Mouse (Mus musculus): ENCODE results near the gene Ndufv3.

Gene Ndufv3

GRCm38 (mm10) chr17:31519946-31520838 lies at the start of gene Ndufv3, which contains the start of gene Wdr4:
Ndufv3 (plus strand) TSS chr17:31520115.
Wdr4 (minus strand) TSS chr17:31519980.
- DNase-seq (ENCODE audit: extremely low read depth, insufficient read length, low spot score): peak; percentile 100

- DNase-seq (ENCODE audit: extremely low read depth, insufficient read length, low spot score): no peak
These were observed 49.0 kb upstream of the Ndufv3 start for GRCm38 (mm10) chr17:31470766-31471418.

GRCm38 (mm10) chr17:31474388-31474787 lies 45.5 kb upstream of the Ndufv3 start:
- no peak for DNase-seq (ENCODE audit: extremely low read depth, insufficient read length, low spot score)

GRCm38 (mm10) chr17:31478606-31479005 lies 41.3 kb upstream of the Ndufv3 start:
- no peak for DNase-seq (ENCODE audit: extremely low read depth, insufficient read length, low spot score)

- DNase-seq (ENCODE audit: extremely low read depth, insufficient read length, low spot score): no peak
These were observed 40.6 kb upstream of the Ndufv3 start for GRCm38 (mm10) chr17:31479108-31479844.

GRCm38 (mm10) chr17:31486616-31487198 lies 33.2 kb upstream of the Ndufv3 start:
- DNase-seq (ENCODE audit: extremely low read depth, insufficient read length, low spot score): no peak

GRCm38 (mm10) chr17:31487433-31488060 lies 32.4 kb upstream of the Ndufv3 start:
- DNase-seq (ENCODE audit: extremely low read depth, insufficient read length, low spot score): no peak

- no peak for DNase-seq (ENCODE audit: extremely low read depth, insufficient read length, low spot score)
These were observed 28.6 kb upstream of the Ndufv3 start for GRCm38 (mm10) chr17:31491355-31491754.

GRCm38 (mm10) chr17:31492416-31492815 lies 27.5 kb upstream of the Ndufv3 start:
- DNase-seq (ENCODE audit: extremely low read depth, insufficient read length, low spot score): no peak

GRCm38 (mm10) chr17:31494989-31495388 lies 24.9 kb upstream of the Ndufv3 start:
- DNase-seq (ENCODE audit: extremely low read depth, insufficient read length, low spot score): no peak

- DNase-seq (ENCODE audit: extremely low read depth, insufficient read length, low spot score): no peak
These were observed 22.2 kb upstream of the Ndufv3 start for GRCm38 (mm10) chr17:31497726-31498125.

- no peak for DNase-seq (ENCODE audit: extremely low read depth, insufficient read length, low spot score)
These were observed 20.2 kb upstream of the Ndufv3 start for GRCm38 (mm10) chr17:31499725-31500124.

- no peak for DNase-seq (ENCODE audit: extremely low read depth, insufficient read length, low spot score)
These were observed 19.5 kb upstream of the Ndufv3 start for GRCm38 (mm10) chr17:31500416-31500815.

GRCm38 (mm10) chr17:31500908-31501307 lies 19.0 kb upstream of the Ndufv3 start:
- DNase-seq (ENCODE audit: extremely low read depth, insufficient read length, low spot score): no peak

GRCm38 (mm10) chr17:31502261-31502927 lies 17.5 kb upstream of the Ndufv3 start:
- DNase-seq (ENCODE audit: extremely low read depth, insufficient read length, low spot score): no peak

- DNase-seq (ENCODE audit: extremely low read depth, insufficient read length, low spot score): no peak
These were observed 16.6 kb upstream of the Ndufv3 start for GRCm38 (mm10) chr17:31503337-31503736.

GRCm38 (mm10) chr17:31503936-31504335 lies 16.0 kb upstream of the Ndufv3 start:
- DNase-seq (ENCODE audit: extremely low read depth, insufficient read length, low spot score): no peak

- DNase-seq (ENCODE audit: extremely low read depth, insufficient read length, low spot score): no peak
These were observed 14.9 kb upstream of the Ndufv3 start for GRCm38 (mm10) chr17:31505013-31505412.

- DNase-seq (ENCODE audit: extremely low read depth, insufficient read length, low spot score): no peak
These were observed 13.6 kb upstream of the Ndufv3 start for GRCm38 (mm10) chr17:31506282-31506681.

GRCm38 (mm10) chr17:31510944-31511343 lies 9.0 kb upstream of the Ndufv3 start:
- no peak for DNase-seq (ENCODE audit: extremely low read depth, insufficient read length, low spot score)

All from 3134 (cell line).